Mouse (Mus musculus): Measurements from ENCODE around the gene Polr3gl.

Polr3gl gene

DNA sequence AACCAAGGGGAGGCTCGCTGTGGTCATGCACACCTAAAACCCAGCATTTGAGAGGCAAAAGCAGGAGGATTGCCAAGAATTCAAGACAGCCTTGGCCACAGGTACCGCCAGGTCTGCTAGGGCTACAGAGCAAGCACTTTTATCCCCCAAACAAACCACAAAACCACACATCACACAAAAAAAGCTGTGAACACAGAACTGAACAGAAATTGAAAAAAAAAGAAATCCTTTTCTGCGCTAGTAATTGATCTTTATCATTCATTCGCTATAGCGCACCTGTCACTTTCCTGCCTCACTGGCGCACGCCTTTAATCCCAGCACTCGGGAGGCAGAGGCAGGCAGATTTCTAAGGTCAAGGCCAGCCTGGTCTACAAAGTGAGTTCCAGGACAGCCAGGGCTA, 30.7 kb downstream of the Polr3gl start:
- in situ Hi-C loops (cut with MboI; ENCODE audit: low pct_unique_long_range_greater_than_20kb in 1 of 2, low sequenced_read_pairs in 2 of 2, unreplicated experiment in 1 of 2): loop anchor here in 1 of 2 experiments (25.0 kb wide), 1 partner anchor 599 kb away; the partner anchor contains the start of gene Acp6

- in situ Hi-C loops (cut with MboI; ENCODE audit: low pct_unique_long_range_greater_than_20kb in 1 of 2, low sequenced_read_pairs in 2 of 2, unreplicated experiment in 1 of 2): loop anchor here in 1 of 2 experiments (25.0 kb wide), 1 partner anchor 600 kb away; the partner anchor contains the start of gene Acp6
These were observed 31.9 kb downstream of the Polr3gl start for GRCm38 (mm10) chr3:96561946-96562681.

DNA sequence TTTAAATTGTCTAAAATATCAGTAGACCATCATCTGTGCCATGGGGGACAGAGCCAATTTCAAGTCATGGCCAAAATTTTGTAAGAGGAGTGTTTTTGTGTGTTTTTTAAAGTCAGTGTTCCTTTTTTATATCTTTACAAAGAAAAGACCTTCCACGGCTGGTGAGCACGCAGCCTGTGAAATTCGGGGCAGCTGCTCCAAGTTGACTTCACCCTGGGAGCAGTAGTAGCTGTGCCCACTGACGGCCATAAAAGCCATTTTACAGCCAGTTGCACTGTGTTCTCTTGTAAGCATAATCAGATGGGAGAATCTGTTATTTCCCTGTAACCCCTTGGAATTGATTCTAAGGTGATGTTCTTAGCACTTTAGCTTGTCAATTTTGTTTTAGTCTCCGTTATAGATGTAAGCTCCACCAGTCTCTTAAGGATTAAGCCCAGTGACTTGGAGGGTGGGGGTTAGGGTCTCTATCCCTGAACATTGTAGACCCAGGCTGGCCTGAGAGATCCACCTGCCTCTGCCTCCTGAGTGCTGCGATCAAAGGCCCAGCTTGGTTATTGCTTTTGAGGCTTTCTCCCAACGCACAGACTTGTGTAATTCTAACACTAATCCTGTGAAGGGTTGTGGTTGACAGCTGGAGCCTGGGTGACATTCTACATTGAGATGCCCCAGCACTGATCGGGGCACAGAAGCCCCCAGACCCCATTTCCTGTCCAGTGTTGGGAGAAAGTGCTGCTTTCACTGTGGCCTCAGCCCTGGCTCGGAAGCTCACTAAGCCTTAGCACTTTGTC, 32.9 kb downstream of the Polr3gl start:
- in situ Hi-C loops (cut with MboI; ENCODE audit: low pct_unique_long_range_greater_than_20kb in 1 of 2, low sequenced_read_pairs in 2 of 2, unreplicated experiment in 1 of 2): loop anchor here in 1 of 2 experiments (25.0 kb wide), 1 partner anchor 601 kb away; the partner anchor contains the start of gene Acp6

GRCm38 (mm10) chr3:96559911-96560850, 33.8 kb downstream of the Polr3gl start:
- in situ Hi-C loops (cut with MboI; ENCODE audit: low pct_unique_long_range_greater_than_20kb in 1 of 2, low sequenced_read_pairs in 2 of 2, unreplicated experiment in 1 of 2): loop anchor here in 1 of 2 experiments (25.0 kb wide), 1 partner anchor 602 kb away; the partner anchor contains the start of gene Acp6

DNA sequence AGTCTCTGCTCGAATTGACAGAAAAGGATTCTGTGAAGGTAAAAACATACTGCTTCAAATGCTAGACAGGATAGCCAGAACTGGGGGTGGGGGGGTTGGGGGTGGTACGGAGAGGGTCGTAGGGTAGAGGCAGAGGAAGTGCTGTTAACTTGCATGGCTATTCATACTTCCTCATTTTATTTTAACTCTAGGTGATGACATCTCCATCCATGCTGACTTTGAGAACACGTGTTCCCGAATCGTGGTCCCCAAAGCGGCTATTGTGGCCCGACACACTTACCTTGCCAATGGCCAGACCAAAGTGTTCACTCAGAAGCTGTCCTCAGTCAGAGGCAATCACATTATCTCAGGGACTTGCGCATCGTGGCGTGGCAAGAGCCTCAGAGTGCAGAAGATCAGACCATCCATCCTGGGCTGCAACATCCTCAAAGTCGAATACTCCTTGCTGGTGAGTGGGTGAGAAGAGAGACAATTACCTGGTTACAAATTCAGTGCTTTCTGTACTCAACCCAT, 34.5 kb downstream of the Polr3gl start:
- in situ Hi-C loops (cut with MboI; ENCODE audit: low pct_unique_long_range_greater_than_20kb in 1 of 2, low sequenced_read_pairs in 2 of 2, unreplicated experiment in 1 of 2): loop anchor here in 1 of 2 experiments (25.0 kb wide), 1 partner anchor 603 kb away; the partner anchor contains the start of gene Acp6

GRCm38 (mm10) chr3:96558668-96559196, 35.2 kb downstream of the Polr3gl start:
- in situ Hi-C loops (cut with MboI; ENCODE audit: low pct_unique_long_range_greater_than_20kb in 1 of 2, low sequenced_read_pairs in 2 of 2, unreplicated experiment in 1 of 2): loop anchor here in 1 of 2 experiments (25.0 kb wide), 1 partner anchor 604 kb away; the partner anchor contains the start of gene Acp6

DNA sequence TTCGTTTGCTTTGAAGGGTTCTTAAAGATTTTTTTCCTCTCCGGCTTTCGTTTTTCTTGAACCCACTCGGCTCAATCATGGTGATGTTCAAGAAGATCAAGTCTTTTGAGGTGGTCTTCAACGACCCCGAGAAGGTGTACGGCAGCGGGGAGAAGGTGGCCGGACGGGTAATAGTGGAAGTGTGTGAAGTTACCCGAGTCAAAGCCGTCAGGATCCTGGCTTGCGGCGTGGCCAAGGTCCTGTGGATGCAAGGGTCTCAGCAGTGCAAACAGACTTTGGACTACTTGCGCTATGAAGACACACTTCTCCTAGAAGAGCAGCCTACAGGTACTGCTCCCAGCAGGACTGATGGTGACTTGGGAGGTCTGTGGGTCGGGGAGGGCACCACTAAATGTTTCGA, 35.8 kb downstream of the Polr3gl start:
- in situ Hi-C loops (cut with MboI; ENCODE audit: low pct_unique_long_range_greater_than_20kb in 1 of 2, low sequenced_read_pairs in 2 of 2, unreplicated experiment in 1 of 2): loop anchor here in 1 of 2 experiments (25.0 kb wide), 1 partner anchor 604 kb away; the partner anchor contains the start of gene Acp6

GRCm38 (mm10) chr3:96557694-96558093, 36.3 kb downstream of the Polr3gl start, which contains the start of gene Txnip:
TSS of gene Txnip (plus strand) at chr3:96557957.
- in situ Hi-C loops (cut with MboI; ENCODE audit: low pct_unique_long_range_greater_than_20kb in 1 of 2, low sequenced_read_pairs in 2 of 2, unreplicated experiment in 1 of 2): loop anchor here in 1 of 2 experiments (25.0 kb wide), 1 partner anchor 605 kb away; the partner anchor contains the start of gene Acp6

DNA sequence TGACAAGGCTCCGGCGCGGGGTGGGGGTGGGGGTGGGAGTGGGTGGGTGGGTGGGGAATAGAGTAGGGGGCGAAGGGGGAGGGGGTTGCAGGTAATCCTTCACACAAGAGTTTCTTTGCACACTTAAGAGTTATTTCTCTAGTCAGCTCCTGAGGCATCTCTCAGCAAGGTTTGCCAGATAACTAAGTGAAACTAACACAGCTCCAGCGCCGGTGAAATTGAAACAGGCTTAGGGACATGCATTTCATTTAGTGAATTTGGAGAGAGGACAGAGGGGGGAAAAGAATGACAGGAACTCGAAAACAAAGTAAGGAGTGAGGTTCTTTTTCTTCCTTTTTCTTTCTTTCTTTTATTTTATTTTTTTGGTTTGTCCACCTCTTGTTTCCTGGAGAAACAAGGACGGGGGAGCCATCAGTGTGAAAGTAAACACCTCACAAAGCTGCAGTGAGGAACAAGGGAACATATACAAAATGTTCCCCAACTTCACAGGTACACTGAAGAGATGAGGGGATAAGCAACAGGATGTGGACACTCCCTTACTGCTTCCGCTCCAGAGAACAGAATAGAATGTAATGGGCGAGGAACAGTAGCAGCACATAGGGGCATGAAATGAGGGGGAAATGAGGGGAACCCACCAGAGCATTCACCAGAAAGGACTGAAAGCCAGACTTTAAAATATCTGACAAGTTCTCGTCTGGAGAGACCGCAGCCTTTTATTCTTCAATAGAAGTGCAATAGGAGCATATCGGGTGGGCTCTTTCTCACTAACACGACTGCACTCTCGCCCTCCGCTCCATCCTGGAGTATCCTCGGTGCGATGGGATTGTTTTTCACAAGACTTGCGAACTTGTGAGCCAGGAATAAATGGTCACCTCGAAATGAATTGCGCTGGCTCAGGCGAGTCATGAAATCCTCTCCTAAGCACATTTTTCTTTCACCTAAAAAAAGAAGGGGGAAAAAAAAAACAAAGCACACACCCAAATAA, 37.0 kb downstream of the Polr3gl start:
- in situ Hi-C loops (cut with MboI; ENCODE audit: low pct_unique_long_range_greater_than_20kb in 1 of 2, low sequenced_read_pairs in 2 of 2, unreplicated experiment in 1 of 2): loop anchor here in 1 of 2 experiments (25.0 kb wide), 1 partner anchor 605 kb away; the partner anchor contains the start of gene Acp6

GRCm38 (mm10) chr3:96555999-96556614, 37.9 kb downstream of the Polr3gl start:
- in situ Hi-C loops (cut with MboI; ENCODE audit: low pct_unique_long_range_greater_than_20kb in 1 of 2, low sequenced_read_pairs in 2 of 2, unreplicated experiment in 1 of 2): loop anchor here in 1 of 2 experiments (25.0 kb wide), 1 partner anchor 606 kb away; the partner anchor contains the start of gene Acp6

GRCm38 (mm10) chr3:96555041-96555596, 38.9 kb downstream of the Polr3gl start:
- in situ Hi-C loops (cut with MboI; ENCODE audit: low pct_unique_long_range_greater_than_20kb in 1 of 2, low sequenced_read_pairs in 2 of 2, unreplicated experiment in 1 of 2): loop anchor here in 1 of 2 experiments (25.0 kb wide), 1 partner anchor 607 kb away; the partner anchor contains the start of gene Acp6

DNA sequence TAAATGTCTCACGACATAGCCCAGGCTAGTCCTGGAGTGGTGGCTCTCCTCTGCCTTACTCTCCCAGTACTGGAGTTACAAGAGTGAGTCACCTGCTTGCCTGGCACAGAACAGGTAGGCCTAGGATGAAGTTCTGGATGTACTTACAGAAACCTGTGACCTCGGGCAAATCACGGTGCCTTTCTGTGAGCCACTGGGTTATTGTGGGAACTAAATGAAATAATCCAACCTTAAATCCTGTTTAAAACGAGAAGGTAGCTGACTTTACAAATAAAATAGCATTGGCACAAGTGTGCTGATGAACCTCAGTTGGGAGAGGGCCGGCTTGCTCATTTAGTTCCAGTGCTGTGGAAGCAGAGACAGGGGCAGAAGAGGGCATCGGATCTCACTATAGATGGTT, 39.7 kb downstream of the Polr3gl start:
- in situ Hi-C loops (cut with MboI; ENCODE audit: low pct_unique_long_range_greater_than_20kb in 1 of 2, low sequenced_read_pairs in 2 of 2, unreplicated experiment in 1 of 2): loop anchor here in 1 of 2 experiments (25.0 kb wide), 1 partner anchor 608 kb away; the partner anchor contains the start of gene Acp6

DNA sequence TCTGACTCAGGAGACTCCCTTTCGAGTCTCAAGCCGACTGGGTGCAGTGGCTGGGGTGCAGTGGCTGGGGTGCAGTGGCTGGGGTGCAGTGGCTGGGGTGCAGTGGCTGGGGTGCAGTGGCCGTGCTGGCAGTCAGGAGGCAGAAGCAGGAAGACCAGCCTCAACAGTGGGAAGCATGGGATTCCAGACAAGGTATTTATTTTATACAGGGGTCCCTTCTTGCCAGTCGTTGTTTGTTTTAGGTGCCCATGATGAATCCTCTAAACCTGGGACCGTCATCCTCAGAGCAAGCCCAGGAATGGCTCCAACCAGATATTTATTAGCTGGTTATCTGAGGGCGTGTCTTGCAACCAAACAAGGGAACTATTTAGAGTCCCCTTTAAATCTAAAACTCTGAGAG, 40.4 kb downstream of the Polr3gl start:
- in situ Hi-C loops (cut with MboI; ENCODE audit: low pct_unique_long_range_greater_than_20kb in 1 of 2, low sequenced_read_pairs in 2 of 2, unreplicated experiment in 1 of 2): loop anchor here in 1 of 2 experiments (25.0 kb wide), 1 partner anchor 609 kb away; the partner anchor contains the start of gene Acp6

DNA sequence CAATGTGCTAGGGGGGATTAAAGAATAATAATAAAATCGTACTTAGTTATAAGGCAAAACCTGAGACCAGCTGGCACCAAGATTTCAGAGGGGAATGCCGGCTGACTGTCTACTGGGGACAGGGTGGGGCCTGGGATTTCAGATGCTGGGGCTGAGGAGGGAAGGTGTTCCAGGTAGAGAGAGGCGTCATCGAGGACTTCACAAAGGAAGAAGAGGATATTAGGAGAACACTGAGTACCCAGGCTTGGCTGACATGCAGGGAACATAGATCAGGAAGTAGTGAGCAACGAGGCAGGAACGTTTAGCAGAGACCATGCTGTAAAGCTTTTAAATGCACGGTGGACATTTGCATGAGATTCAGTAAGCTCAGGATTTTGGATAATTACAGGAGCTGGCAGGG, 42.1 kb downstream of the Polr3gl start:
- in situ Hi-C loops (cut with MboI; ENCODE audit: low pct_unique_long_range_greater_than_20kb in 1 of 2, low sequenced_read_pairs in 2 of 2, unreplicated experiment in 1 of 2): loop anchor here in 1 of 2 experiments (25.0 kb wide), 1 partner anchor 610 kb away; the partner anchor contains the start of gene Acp6

- in situ Hi-C loops (cut with MboI; ENCODE audit: low pct_unique_long_range_greater_than_20kb in 1 of 2, low sequenced_read_pairs in 2 of 2, unreplicated experiment in 1 of 2): loop anchor here in 1 of 2 experiments (25.0 kb wide), 1 partner anchor 611 kb away; the partner anchor contains the start of gene Acp6
These were observed 42.8 kb downstream of the Polr3gl start for GRCm38 (mm10) chr3:96551203-96551602.

All from mouse embryonic stem cell (cell line).